Mouse (Mus musculus) retina, postnatal 1 day (tissue): ENCODE data around the gene Dmwd.

Source experiments
- DNase-seq: peaks from one replicate; pipeline ENCODE4 v3.0.0-alpha.2; 2012

Dmwd gene

DNA sequence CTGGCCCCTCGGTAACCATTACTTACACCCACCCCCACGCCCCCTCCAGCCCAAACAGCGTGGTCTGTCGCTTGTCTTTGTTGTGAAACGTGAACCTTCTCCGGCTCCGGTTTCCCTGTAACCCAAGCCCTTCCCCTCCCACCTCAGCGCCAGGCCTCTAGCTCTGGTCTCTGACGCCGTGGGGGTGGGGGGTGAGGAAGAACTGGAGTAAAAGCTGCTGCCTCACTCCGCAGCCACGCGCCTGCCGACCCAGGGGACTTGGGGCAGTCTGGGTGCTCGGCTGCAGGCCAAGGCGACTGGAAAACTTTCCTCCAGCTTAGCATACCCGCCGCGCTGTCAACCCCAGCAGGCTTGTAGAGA is 19.7 kb downstream of the Dmwd start:
- peak; percentile 75 for DNase-seq

DNA sequence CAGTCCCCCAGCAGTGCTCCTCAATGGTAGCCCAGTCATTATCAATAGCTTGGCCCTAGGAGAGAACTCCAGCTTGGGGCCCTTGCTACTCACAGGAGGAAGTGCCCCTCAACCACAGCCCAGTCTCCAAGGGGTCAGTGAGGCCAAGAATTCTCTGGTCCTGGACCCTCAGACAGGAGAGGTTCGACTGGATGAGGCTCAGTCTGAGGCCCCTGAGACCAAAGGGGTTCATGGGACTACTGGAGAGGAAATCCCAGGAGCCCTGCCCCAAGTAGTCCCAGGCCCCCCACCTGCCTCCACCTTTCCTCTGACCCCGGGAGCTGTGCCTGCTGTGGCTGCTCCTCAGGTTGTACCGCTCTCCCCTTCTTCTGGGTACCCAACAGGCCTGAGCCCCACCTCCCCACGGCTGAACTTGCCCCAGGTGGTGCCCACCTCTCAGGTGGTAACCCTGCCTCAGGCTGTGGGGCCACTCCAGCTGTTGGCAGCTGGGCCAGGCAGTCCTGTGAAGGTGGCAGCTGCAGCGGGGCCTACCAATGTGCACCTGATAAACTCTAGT is 20.5 kb downstream of the Dmwd start:
- no peak for DNase-seq

DNA sequence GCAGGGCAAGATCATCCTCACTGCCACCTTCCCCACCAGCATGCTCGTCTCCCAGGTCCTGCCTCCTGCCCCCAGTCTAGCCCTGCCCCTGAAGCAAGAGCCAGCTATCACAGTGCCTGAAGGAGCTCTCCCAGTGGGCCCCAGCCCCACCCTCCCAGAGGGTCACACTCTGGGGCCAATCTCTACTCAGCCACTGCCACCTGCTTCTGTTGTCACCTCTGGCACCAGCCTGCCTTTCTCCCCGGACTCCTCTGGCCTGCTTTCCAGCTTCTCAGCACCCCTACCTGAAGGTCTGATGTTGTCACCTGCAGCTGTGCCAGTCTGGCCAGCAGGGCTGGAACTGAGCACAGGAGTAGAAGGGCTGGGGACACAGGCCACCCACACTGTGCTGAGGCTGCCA is 21.2 kb downstream of the Dmwd start:
- DNase-seq: no peak

DNA sequence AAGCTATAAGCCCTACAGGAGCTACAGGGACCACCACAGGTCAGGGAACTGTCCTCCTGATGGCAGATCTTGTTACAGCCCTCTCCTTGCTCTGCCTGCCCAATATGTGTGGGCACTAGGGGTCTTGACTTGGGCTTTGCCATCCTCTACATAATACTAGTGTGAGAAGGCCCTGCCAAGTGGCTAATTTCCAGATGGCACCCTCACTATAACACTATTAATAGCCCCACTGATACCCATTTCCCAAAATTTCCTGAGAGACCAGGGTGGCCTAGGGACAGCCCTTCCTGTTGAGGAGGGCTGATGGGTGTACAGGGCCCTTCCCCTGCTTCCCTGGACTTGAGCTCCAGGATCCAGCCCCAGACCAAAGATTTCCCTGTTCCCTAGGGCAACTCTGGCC is 21.8 kb downstream of the Dmwd start:
- DNase-seq: no peak

- no peak for DNase-seq
Measured at GRCm38 (mm10) chr7:19098811-19099210, 22.8 kb downstream of the Dmwd start.

DNA sequence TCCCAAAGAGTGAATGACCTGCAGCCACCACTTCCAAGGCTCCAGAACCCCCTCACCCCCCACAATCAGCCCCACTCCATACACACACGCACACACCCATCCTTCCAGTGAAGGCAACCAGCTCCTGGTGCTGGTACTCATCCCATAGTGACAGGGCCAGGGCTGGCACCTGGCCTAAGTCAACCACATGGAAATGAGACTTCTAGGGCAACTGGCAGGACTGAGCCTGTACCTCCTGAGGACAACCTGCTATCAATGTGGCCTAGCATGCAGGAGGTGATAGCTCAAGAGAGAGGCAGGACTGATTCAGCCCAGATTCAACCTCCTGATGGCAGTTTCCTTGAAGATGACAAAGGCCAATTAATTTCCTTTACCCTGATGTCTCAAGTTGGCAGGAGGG is 24.3 kb downstream of the Dmwd start:
- no peak for DNase-seq

- DNase-seq: no peak
Measured at GRCm38 (mm10) chr7:19103741-19104140, 27.7 kb downstream of the Dmwd start.

- DNase-seq: no peak
Measured at GRCm38 (mm10) chr7:19104486-19104885, 28.5 kb downstream of the Dmwd start.

- no peak for DNase-seq
Measured at GRCm38 (mm10) chr7:19107436-19107835, 31.4 kb downstream of the Dmwd start.

DNA sequence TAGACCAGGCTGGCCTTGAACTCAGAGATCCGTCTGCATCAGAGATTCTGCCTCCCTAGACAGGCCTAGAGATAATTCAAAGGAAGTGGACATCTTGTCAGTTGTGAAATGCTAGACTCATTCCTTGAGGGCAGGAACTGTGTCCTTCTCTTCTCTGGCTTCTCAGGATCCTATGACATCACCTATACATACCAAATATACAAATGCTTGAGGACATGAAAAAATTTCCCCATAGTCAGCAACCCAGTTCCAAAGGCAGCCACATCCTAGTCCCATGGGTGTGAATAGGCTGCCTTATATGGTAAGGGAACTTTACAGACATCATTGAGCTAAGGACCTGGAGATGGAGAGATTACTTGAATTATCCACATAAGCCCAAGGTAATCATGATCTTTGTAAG is 33.5 kb downstream of the Dmwd start:
- no peak for DNase-seq

GRCm38 (mm10) chr7:19118028-19118771 is 42.2 kb downstream of the Dmwd start, which contains the start of gene Gm4969:
Gene Gm4969 (minus strand): TSS chr7:19118368.
- peak; percentile 92 for DNase-seq

DNA sequence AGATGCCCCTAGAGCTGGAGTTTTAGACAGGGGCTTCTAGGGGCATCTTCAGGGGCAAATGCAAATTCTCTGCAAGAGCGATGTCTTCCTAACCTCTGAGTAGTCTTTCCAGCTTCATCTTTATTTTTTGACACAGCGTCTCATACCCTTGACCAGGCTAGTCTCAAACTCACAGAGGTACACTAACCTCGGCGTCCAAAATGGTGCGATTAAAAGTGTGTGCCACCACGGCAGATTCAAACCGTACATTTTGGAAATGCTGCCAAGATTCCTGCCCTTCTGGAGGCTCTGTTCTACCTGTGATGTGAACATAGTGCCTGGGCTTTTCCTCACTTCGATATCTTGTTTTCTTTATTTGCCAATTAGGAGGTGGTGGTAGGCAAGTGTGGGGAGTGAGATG is 43.1 kb downstream of the Dmwd start:
- no peak for DNase-seq

DNA sequence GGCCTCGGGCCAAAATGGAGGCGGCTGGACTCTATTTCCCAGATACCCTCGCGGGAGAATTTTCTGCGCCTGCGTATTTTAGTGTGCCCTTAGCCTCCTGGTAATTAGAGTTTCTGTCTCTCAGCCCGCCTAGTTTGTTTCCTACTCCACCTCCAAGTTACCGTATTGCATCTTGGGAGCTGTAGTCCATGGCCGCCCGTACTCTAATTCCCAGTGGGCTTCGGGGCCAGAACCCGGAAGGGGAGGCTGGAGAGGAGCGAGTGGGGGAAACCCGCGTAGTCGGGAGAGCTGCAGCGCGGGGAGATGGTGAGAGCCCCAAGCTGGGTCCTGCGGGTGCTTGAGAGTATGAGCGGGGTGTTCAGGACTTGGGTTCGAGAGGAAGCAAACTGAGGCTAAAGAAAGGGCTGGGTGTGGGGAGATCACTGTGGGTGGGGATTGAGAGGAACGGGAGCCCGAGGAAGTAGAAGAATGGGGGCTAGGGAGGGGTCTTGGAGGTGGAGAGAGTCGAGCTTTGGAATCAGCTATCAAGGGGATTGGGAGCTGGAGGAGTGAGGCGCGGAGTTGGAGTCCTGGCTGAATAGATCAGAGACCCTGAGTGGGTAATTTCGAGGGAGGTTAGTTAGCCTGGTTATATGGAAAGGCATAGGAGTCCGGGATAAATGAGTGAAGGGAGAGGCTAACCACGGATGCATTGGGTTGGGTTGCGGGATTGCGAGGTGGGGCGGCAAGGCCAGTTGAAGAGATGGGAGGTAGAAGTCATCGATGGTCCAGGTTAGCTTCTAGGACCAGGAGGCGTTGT is 43.8 kb downstream of the Dmwd start, which contains the start of gene Fbxo46:
TSS of gene Fbxo46 (plus strand) at position 229 of the 799 bp plus-strand sequence.
- DNase-seq: peak; percentile 99

DNA sequence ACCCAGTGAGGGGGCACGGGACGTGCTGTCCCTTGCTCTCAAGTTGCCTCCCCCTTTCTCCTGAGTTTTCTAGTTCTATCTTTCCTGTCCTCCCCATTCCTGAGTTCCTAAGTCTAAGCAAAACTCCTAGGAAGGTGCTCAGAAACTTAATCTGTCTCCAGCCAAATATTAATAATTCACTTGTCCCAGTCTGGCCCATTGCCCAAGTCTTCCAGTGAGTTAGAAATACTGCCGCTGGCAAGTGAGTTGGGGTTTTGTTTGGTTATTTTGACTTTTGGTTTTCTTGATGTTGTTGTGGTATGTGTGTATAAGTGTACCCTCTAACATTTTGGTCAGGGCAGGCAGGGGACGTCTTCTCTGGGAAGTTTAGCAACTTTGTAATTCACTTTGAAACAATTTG is 45.7 kb downstream of the Dmwd start:
- DNase-seq: no peak

DNA sequence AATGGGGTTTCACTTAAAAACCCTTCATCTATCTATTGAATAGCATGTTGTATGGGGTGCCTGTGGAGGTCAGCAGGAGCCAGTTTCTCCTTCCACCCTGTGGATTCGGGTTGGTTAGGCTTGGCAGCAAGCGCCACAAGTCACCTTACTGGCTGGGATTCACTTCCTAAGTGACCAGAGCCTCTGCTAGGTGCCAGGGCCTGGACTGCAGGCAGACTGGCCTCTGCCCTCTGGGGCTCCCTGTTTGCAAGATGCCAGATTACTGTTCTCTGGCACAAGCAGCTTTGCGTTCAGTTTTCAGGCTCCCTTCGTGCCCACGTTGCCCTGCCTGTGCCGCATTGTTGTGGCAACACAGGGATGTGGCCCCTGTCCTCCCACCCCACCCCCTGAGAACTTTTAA is 48.7 kb downstream of the Dmwd start:
- no peak for DNase-seq

DNA sequence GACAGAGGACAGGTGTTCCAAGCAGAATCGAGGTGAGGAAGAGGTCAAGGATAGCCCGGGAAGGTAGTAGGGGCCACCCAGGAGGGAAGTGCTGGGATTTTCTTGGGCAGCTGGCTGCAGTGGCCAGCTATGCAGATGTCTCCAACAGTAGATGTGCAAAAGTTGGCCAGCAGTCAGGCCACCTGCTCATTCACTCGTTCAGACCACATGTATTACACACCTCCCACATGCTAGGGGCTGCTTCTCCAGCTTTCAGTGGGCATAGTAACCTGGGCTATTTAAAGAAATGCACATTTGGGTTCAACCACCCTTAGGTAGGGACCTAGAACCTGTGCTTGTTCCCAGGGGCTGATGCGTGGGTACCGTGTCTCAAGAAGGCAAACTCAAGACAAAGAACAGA is 51.7 kb downstream of the Dmwd start:
- DNase-seq: no peak

- DNase-seq: no peak
Measured at GRCm38 (mm10) chr7:19129396-19129795, 53.4 kb downstream of the Dmwd start.

DNA sequence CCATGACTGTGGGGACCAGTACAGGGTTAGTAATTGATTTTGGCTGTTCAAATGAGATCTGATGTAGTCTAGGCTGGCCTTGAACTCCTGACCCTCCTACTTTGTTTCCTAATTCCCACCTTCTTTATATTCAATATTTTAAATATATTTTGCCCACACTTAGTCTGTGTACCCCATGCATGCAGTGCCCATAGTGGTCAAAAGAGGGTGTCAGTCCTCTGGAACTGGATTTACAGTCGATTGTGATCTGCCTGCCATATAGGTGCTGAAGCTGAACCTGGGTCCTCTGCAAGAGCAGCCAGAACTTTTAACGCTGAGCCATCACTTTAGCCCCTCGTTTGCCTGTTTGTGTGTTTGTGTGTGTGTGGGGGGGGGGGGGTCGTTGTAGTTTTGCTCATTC is 54.6 kb downstream of the Dmwd start:
- peak; percentile 16 for DNase-seq

DNA sequence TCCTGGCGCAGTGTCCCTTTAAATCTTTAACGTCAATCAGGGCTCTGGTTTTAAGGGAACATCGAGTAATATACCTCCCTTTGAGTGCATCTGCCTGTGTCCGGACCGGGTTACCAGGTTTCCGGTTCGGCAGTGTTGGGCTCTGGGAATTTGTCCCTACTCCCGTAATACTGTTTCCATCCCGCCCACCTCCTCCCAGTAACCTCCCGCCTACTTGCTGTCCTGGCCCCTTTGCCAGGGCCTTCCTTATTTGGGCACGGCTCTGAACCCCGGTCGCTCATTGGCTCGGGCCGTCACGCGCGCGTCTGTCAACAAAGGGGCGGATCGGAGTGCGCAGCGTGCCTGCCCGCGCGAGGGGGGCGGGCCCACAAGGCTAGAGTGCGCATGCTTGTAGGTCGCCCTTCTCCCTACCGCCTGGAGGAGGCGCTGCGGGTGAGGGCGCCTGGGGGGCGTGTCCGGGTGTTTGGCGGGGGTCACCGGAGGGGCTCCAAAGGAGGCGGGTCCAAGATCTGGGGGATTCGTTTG is 55.4 kb downstream of the Dmwd start:
- peak; percentile 99 for DNase-seq
